Comparison of ENCODE assay signal across 20 mouse cellular contexts in genomic region chr17:11635121-11635520, GRCm38 (mm10).
DNase-seq lines count a peak whose midpoint lies in the region; TF ChIP-seq lines count a peak whose summit lies in the region.
"Had no signal": no experiment of that assay in that cellular context is flagged by ENCODE, and none has a peak within 500 bp of the region (broad histone marks: within the 10 kb centered on the region; RNA-seq: fewer than 3 reads in every experiment).

No protein-coding gene starts in this region.

- DNase-seq in lung, adult 18-20 months = peak; percentile 17 to 34
- DNase-seq in lung, postnatal 10 days = no peak
- peak; percentile 18 for DNase-seq in lung, postnatal 25 days (ENCODE audit: low spot score)
- DNase-seq in lung, adult 2 months = no peak
- DNase-seq in testis, postnatal 10 days (ENCODE audit: low spot score) = no peak
- DNase-seq in lung, postnatal 36 days = peak; percentile 64
- DNase-seq in ovary, postnatal 10 days (ENCODE audit: low spot score) = no peak
- DNase-seq: adrenal gland, adult 8-10 months; adrenal gland, postnatal 14 days; adrenal gland, postnatal 36 days; cerebellum, adult 11-12 months; cerebellum, adult 2 months; cerebellum, adult 9-10 months; cerebellum, postnatal 10 days; cerebellum, postnatal 25 days had no signal

- H3K27me3 ChIP-seq in testis, adult 2 months (ENCODE audit: control insufficient read depth, insufficient read depth, low read length) = no peaks in the 10 kb centered on the region
- H3K27me3 ChIP-seq: embryonic facial prominence, embryonic 12.5 days; forebrain, embryonic 13.5 days; forebrain, embryonic 15.5 days had no signal

- WGBS in lung, adult 2 months = 88% methylated on average over 11 of the region's 11 CpGs

- no peaks in the 10 kb centered on the region for H3K36me3 ChIP-seq in testis, adult 2 months (ENCODE audit: control insufficient read depth, insufficient read depth, low read length)
- H3K36me3 ChIP-seq: embryonic facial prominence, embryonic 10.5 days; embryonic facial prominence, embryonic 12.5 days; forebrain, embryonic 15.5 days had no signal

- H3K4me3 ChIP-seq in lung, adult 2 months (replicated peaks; ENCODE audit: extremely low read depth, low read depth, low read length) = no peak overlapping the region
- peak overlapping the region; percentile 29 for H3K4me3 ChIP-seq in testis, adult 2 months (ENCODE audit: control insufficient read depth, low read depth, low read length)
- H3K4me3 ChIP-seq: embryonic facial prominence, embryonic 10.5 days; embryonic facial prominence, embryonic 12.5 days; forebrain, embryonic 13.5 days; forebrain, embryonic 15.5 days had no signal

- no peak overlapping the region for H3K27ac ChIP-seq in testis, adult 2 months (ENCODE audit: control insufficient read depth, insufficient read depth, low read depth, low read length)
- H3K27ac ChIP-seq: embryonic facial prominence, embryonic 10.5 days; embryonic facial prominence, embryonic 12.5 days; forebrain, embryonic 13.5 days; forebrain, embryonic 15.5 days had no signal

- TF ChIP-seq CTCF in lung, adult 2 months (IDR thresholded peaks at IDR 0.05; ENCODE audit: insufficient read depth, low read length) = no peak
- TF ChIP-seq CTCF in testis, adult 2 months (IDR thresholded peaks at IDR 0.05; ENCODE audit: control insufficient read depth, insufficient read depth, insufficient replicate concordance, low read depth, low read length) = no peak

- TF ChIP-seq POLR2A in lung, adult 2 months (IDR thresholded peaks at IDR 0.05; ENCODE audit: borderline replicate concordance, extremely low read depth, low read depth, low read length) = no peak
- no peak for TF ChIP-seq POLR2A in testis, adult 2 months (IDR thresholded peaks at IDR 0.05; ENCODE audit: control insufficient read depth, low read depth, low read length)

- no peaks in the 10 kb centered on the region for H3K4me1 ChIP-seq in lung, adult 2 months (ENCODE audit: control insufficient read depth, insufficient read depth, low read length)
- no peaks in the 10 kb centered on the region for H3K4me1 ChIP-seq in testis, adult 2 months (ENCODE audit: control insufficient read depth, insufficient read depth, low read length)
- H3K4me1 ChIP-seq: embryonic facial prominence, embryonic 10.5 days; embryonic facial prominence, embryonic 12.5 days had no signal

Comparison
In these comparisons a context has a peak if more than half of its experiments do, and no peak if none do; other contexts are left out.
1. DNase-seq: peak in lung, adult 18-20 months (2 of 2), lung, postnatal 25 days (single experiment) and lung, postnatal 36 days (single experiment); none in lung, postnatal 10 days (single experiment), lung, adult 2 months (single experiment), testis, postnatal 10 days (single experiment) and ovary, postnatal 10 days (single experiment).